Mouse (Mus musculus) cerebellum, adult (tissue): ENCODE measurements around the gene Pakap.

ENCODE experiments used
- ATAC-seq: cut with Nextera tagmentation; 2 replicates; pipeline ENCODE4 v1.9.2; 2017; ENCODE audit warnings: mild to moderate bottlenecking, moderate library complexity, mixed read lengths; ENCODE audit not compliant: insufficient number of reproducible peaks, low FRiP score, low TSS enrichment

The Pakap gene

GRCm38 (mm10) chr4:57567666-57568206, at the start of gene Pakap:
Gene Pakap, plus strand, starts transcription at chr4:57568179.
- no peak for ATAC-seq

GRCm38 (mm10) chr4:57523456-57523855, 44.5 kb upstream of the Pakap start:
- ATAC-seq: no peak

DNA sequence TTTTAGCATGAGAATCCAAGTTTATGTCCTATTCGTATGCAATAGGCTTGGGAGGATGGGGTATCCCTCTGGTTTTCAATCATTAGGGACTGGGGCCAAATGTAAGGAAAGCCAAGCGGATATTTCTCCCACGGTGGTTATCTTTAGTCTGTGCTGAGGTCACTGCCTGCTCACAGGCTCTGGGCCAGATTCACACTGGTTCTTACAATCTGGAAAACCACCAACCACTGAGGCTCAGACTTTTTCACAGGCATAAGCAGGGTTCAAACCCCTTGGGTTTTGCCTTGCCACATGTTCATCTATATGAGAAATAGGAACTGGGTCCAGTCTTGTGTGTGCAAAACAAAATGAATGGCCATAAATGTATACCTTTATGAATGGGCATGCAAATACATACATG, 43.5 kb upstream of the Pakap start:
- ATAC-seq: no peak

DNA sequence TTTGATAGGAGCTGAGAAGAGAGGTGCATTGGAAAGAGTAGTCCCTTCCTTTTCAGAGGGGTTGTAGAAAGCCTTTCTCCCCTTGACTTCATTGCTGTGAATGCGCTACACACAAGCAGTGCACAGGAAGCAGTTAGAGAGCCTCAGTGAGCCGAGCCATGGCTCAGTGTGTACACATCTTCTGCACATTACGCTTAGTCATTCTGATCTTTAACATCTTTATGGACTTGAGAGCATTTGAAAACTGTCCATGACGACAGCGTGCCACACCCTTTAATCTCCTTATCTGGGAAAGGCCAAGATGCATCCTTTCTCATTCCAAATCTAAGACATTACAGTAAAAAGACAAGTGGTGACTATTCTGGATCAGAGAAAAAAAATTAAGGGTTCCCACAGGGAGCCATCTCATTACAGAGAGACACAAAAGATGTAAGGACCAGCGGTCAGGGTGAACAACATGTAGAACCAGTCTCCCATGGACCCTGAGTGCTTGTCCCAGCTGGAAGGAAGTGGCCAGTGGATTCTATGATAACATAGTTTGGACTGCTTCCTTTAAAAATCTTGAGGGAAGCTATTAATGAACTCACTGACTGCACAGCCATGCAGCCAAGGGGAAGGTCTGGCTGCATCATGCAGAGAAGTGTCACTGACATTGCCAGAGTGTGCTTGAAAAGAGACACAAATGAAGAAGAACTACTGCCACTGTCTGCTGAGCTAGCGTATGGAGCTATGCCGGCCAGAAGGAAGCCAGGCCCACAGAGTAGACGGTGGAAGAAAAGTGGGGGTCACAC, 42.6 kb upstream of the Pakap start:
- no peak for ATAC-seq

DNA sequence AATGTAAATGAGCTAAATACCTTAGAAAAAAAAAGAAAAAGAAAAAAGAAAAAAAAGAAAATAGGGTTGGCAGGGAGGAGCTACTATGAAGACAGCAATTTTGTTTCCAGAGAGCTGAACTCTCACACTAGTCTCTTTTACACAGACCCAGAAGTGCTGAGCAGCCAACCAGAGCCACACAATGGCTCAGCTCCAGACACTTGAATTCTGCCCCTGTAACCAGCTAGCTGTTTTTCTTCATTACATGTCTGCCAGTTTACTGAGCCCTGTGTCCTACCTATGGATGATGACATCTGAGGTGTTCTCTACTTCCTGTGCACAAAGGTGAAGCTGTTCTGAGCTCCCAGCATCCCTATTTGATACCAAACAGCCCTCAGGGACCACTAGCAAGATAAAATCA, 39.7 kb upstream of the Pakap start:
- no peak for ATAC-seq

- ATAC-seq: no peak
These were observed 34.3 kb upstream of the Pakap start for GRCm38 (mm10) chr4:57533686-57534085.

- ATAC-seq: no peak
These were observed 33.7 kb upstream of the Pakap start for GRCm38 (mm10) chr4:57534232-57534631.

DNA sequence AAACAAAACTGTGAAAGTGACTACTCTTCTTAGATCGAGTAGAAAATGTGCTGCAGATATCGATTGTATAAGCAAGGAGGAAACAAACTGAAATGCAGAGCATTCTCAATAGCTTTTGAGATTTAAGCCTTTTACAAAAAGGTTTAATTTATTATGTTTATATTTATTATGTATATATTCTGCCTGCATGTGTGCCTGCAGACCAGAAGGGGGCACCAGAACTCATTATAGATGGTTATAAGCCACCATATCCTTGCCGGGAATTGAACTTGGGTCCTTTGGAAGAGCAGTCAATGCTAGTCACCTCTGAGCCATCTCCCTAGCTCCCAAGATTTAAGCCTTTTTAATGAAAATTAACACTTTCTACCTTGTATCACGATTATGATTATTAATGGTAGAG, 32.9 kb upstream of the Pakap start:
- no peak for ATAC-seq

GRCm38 (mm10) chr4:57538029-57538688, 29.8 kb upstream of the Pakap start:
- no peak for ATAC-seq

DNA sequence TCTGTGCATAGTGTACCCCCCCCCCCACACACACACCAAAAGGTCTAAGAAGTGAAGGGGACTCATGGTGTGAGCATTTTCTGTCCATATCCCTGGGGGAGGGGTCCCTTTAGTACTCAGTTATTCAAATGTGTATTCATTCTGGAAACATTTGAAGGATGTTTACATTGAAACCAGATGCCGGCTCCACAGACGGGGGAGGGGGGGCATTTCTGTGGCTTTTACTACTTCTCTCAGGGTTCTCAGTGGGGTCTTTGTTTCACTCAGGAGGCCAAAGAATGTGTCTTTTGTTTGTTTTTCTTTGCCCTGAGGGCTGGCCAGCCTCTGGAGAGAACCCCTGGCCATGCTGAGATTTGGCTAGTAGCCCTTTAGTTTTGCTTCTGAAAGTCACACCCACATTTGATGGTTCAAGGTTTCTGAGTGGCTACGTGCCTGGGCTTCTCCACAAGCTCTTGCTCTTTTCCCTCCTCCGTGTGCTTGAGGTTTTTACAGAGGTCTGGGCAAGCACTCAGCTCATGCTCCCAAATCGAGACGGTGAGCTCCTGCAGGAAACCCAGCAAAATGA, 24.2 kb upstream of the Pakap start:
- no peak for ATAC-seq

- ATAC-seq: no peak
These were observed 20.2 kb upstream of the Pakap start for GRCm38 (mm10) chr4:57547785-57548184.

DNA sequence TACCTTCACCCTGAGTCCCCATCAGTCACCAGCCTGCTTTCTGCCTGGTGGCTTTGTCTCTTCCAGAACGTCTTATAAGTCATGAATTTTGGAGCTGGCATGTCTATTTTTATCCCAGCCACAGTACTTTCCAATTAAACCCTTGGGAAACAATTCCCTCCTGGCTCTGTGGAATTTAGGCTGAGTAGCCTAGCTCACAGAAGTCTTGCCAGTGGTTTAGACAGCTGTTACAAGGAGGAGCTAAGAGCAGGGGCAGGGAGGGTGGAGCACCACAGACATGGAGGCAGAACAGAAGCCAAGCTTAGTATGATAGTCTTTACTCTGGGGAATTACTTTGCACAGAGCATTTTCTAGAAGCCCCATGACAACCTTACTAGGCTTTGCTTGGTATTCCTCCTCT, 17.8 kb upstream of the Pakap start:
- ATAC-seq: no peak

GRCm38 (mm10) chr4:57557102-57557501, 10.9 kb upstream of the Pakap start:
- ATAC-seq: no peak

DNA sequence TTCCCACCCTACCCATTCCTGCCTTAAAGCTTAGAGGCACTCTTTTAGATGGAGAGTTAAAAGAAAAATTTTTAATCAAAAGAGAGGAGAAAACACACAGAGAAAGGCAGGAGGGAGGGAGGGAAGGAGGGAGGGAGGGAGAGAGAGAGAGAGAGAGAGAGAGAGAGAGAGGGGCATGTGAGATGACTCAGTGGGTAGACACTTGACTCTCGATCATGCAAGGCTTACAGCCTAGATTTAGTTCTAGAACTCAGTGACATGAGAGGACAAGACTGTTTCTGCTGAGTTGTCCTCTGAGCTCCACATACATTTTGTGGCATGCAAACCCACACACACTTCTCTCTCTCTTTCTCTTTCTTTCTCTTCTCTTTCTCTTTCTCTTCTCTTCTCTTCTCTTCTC, 8.5 kb upstream of the Pakap start:
- ATAC-seq: no peak

- no peak for ATAC-seq
These were observed 8.0 kb upstream of the Pakap start for GRCm38 (mm10) chr4:57560010-57560409.

GRCm38 (mm10) chr4:57561055-57561454, 6.9 kb upstream of the Pakap start:
- ATAC-seq: no peak

GRCm38 (mm10) chr4:57565283-57565682, 2.7 kb upstream of the Pakap start:
- ATAC-seq: no peak

GRCm38 (mm10) chr4:57565811-57566210, 2.2 kb upstream of the Pakap start:
- ATAC-seq: no peak

DNA sequence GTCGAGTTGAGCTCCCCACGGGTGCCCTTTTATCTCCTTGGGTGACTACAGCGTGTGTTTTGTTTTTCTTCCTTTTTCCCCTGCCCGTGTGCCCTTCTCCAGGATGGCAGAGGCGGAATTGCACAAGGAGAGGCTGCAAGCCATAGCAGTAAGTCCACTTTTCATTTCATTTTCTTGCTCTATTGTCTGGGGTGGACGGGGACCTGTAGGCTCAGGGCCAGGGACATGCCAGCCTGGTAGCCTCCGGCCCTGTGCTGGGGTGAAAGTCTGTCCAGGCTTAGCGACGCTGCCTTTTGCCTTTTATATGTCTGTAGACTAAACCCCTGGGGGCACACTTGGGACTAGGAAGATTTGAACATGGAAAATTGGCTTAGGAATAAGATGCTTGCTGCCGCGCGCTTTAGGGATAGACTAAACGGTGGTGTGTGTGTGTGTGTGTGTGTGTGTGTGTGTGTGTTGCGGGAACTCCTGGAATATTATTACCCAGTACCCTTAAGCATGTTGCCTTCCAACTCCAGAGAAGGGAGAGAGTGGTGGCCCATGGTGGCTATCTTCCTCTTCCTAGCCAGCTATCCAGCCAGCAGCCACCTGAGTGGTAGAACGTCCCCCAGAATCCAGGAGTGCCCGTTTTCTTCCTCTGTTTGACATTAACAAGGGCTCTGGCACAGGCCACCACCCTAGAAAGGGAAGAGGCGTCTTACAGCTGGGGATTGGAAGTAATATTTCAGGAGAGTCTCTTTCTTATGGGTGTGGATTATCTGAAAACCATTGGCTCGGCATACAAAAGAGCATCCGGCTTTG, 489 bp downstream of the Pakap start:
- no peak for ATAC-seq

- ATAC-seq: no peak
These were observed 1.0 kb downstream of the Pakap start for GRCm38 (mm10) chr4:57569069-57569355.

- no peak for ATAC-seq
These were observed 1.7 kb downstream of the Pakap start for GRCm38 (mm10) chr4:57569711-57570110.
